Mouse (Mus musculus): ENCODE measurements around the gene Slamf9.

DNA sequence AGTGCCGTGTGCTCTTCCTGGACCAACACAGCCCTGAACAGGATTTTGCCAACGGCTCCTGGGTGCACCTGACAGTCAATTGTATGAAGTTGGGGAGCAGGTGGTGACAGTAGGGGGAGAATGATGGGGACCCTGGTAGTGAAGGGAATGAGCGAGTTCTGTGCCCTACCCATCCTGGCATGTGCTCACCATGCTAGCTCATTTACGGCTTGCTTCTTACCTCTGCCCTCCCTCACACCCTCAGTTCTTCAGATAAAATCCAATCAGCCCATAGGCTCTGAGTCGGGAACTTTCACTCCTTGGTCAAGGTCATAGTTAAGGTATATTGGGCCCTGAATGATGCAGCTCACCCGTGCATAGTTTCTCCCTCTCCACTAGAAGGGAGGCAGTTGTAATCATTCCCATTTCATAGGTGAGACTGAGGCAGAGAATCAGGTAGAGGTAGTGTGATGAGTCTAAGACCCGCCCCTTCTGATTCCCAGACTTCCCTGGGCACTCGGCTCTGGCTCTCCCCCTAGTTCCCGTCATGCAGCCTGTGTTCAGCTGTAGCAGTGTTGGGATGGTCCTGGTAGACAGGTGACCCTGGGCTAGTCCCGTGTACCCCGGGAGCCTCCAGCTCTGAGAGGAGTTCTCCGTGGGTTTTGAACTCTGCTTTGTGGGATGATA, 14.6 kb downstream of the Slamf9 start:
- no peak for TF ChIP-seq CTCF (IDR thresholded peaks at IDR 0.05 in 2 of 3, conservative IDR thresholded peaks at IDR 0.05 in 1 of 3; ENCODE audit: control insufficient read depth in 1 of 3, insufficient read depth in 1 of 3, low read depth in 2 of 3, low read length in 3 of 3, poor library complexity in 1 of 3, severe bottlenecking in 1 of 3)
- no peak for TF ChIP-seq POLR2A (IDR thresholded peaks at IDR 0.05; ENCODE audit: control insufficient read depth in 1 of 2, insufficient read depth in 1 of 2, low read depth in 1 of 2, low read length in 2 of 2, poor library complexity in 1 of 2)
- TF ChIP-seq SMC3 (IDR thresholded peaks at IDR 0.05; ENCODE audit: low read depth, low read length): no peak
- no peak for TF ChIP-seq RAD21 (IDR thresholded peaks at IDR 0.05; ENCODE audit: low read depth, low read length)
- TF ChIP-seq TCF12 (IDR thresholded peaks at IDR 0.05; ENCODE audit: low read depth, low read length): no peak
- no peak for TF ChIP-seq EP300 (IDR thresholded peaks at IDR 0.05; ENCODE audit: low read depth in 1 of 2, low read length in 2 of 2)
- no peak for TF ChIP-seq TAL1 (IDR thresholded peaks at IDR 0.05; ENCODE audit: low read length)
- TF ChIP-seq GABPA (IDR thresholded peaks at IDR 0.05; ENCODE audit: low read depth, low read length): no peak

Data from MEL (cell line).